Mouse (Mus musculus) erythroblast, embryonic 14.5 days (primary cell): ENCODE measurements around the gene Cnot10. TPM values are rescaled to one million over a fixed set of nuclear protein-coding genes. Genes with fewer than 3 reads are reported as not detected.

ENCODE experiments used
- H3K27me3 ChIP-seq: 2 replicates; pipeline ENCODE4 v1.6.1; 2012; ENCODE audit warnings: inconsistent platforms; ENCODE audit not compliant: control insufficient read depth
- H3K36me3 ChIP-seq: 2 replicates; pipeline ENCODE4 v1.6.1; 2012; ENCODE audit warnings: mild to moderate bottlenecking, inconsistent platforms; ENCODE audit not compliant: control insufficient read depth
- H3K4me1 ChIP-seq: 2 replicates; pipeline ENCODE4 v1.6.1; 2012; ENCODE audit warnings: inconsistent platforms; ENCODE audit not compliant: control insufficient read depth
- H3K4me3 ChIP-seq: replicated peaks from 2 replicates; pipeline ENCODE3; 2012; ENCODE audit warnings: moderate library complexity, mild to moderate bottlenecking, inconsistent platforms
- H3K9me3 ChIP-seq: 2 replicates; pipeline ENCODE4 v1.6.1; 2012; ENCODE audit warnings: low read length, inconsistent platforms, mixed read lengths; ENCODE audit not compliant: control insufficient read depth
- GATA1 ChIP-seq: IDR thresholded peaks from 2 replicates; pipeline ENCODE4 v1.6.1; 2012; ENCODE audit warnings: low read length, inconsistent platforms, mixed read lengths
- TAL1 ChIP-seq: IDR thresholded peaks from 3 replicates; pipeline ENCODE4 v1.6.1; 2012; ENCODE audit warnings: low read length, inconsistent platforms, mixed read lengths
- polyA plus RNA-seq: library from polyadenylated mRNA; stranded (reverse); fragments of >175 nt; gene quantifications from 2 replicates; pipeline ENCODE4 v1.2.3, GENCODE M21; 2012

The Cnot10 gene
- polyA plus RNA-seq, 1 experiment: 1.6 TPM

DNA sequence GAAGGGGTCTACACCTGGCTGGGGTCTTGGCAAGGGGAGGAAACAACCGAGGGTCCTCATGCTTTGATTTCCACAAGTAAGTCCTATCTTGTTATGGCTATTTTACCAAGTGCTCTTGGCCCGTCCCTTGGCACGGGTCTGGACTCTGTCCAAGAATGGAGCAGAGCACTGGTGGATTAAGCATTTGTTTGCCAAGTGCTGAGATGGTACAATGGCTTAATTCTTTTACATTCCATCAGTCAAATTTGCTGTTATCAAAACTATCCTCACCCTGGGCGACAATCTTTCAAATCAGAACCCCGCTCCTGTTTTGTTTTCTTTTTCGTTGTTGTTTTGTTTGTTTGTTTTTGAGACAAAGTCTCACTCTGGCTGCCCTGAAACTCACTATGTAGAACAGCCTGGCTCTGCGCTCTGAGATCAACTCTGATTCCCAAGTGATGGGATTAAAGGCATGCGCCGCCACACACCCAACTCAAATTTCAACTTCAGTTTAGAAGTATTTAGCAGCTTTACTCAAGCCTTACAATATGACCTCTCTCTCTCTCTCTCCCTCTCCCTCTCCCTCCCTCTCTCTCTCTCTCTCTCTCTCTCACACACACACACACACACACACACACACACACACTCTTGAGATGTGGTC lies 95.1 kb downstream of the Cnot10 start:
- H3K27me3 ChIP-seq: no peaks in the 10 kb centered on the region
- H3K4me1 ChIP-seq: no peaks in the 10 kb centered on the region; the same call in 1 of the 2 replicates
- no peaks in the 10 kb centered on the region for H3K36me3 ChIP-seq
- H3K9me3 ChIP-seq: no peaks in the 10 kb centered on the region
- no peak overlapping the region for H3K4me3 ChIP-seq
- TF ChIP-seq GATA1: no peak

DNA sequence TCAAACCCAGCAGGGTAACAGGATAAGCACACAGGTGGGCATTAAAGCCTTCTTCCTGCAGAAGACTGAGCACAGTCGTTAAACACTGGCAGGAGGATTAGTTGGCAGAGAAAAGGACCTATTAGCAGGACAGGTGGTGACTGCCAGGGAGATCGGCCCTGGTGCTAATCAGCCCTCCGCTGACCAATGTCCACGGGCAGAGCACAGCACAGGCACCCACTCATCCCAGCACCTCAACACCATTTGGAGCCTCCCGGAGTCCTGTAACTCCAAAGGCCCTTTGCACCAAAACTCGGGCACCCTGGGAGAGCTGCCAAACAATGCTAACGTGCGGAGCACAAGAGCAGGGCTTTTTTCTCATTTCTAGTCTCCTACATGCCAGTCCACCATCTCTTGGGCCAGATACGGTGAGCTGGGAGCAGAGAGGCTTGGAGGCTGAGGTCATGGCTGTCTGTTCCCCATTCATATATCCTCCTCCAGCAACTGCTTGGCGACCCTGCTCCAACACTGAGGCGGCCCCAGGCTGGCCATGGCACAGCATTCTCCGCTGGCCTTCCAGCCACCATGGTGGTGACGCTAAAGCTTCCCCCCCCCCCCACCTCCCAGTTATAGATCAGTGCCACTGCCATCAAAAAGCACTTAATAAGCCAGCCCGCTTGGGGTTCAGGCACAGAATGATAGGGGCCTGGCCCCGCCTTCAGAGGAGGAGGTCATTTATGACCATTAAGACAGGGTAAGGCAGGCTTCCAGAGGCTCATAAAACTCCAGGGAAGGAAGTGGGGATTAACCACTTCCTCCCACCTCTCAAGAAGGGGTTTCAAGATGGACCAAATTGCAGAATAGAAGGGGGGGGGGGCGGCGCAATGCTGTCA lies 95.9 kb downstream of the Cnot10 start:
- no peaks in the 10 kb centered on the region; the same call in 1 of the 2 replicates for H3K4me1 ChIP-seq

DNA sequence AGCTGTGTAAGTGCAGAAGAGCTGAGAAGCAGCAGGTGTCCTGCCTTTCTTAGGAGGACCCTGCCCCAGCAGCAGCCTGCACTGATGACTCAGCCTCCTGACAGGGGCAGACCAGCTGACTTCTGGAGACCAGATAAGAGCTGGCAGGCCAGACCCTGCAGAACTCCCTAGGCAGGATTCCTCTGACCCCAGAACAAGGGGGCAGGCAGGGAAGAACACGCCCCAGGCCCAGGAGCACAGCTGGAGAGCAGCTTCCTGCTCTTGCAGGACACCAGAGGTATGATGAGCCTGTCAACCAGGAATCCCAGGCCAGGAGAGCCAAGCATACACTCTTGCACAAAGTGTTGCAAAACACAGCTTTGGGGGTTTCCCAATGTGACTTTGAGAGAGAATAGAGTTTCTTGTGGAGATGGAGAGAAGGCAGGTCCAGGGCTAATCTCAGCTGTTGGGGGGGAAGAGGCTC lies 98.7 kb downstream of the Cnot10 start:
- Histone ChIP-seq H3K27me3 (no peaks in the 10 kb centered on the region), H3K4me1 (no peaks in the 10 kb centered on the region; the same call in 1 of the 2 replicates)
- TF ChIP-seq TAL1 (no peak), GATA1 (no peak)

More for the DNA sequence above, 95.9 kb downstream of the Cnot10 start:
- Histone ChIP-seq H3K27me3 (no peaks in the 10 kb centered on the region), H3K4me3 (no peak overlapping the region), H3K9me3 (no peaks in the 10 kb centered on the region), H3K36me3 (no peaks in the 10 kb centered on the region)
- TF ChIP-seq TAL1 (no peak), GATA1 (no peak)

DNA sequence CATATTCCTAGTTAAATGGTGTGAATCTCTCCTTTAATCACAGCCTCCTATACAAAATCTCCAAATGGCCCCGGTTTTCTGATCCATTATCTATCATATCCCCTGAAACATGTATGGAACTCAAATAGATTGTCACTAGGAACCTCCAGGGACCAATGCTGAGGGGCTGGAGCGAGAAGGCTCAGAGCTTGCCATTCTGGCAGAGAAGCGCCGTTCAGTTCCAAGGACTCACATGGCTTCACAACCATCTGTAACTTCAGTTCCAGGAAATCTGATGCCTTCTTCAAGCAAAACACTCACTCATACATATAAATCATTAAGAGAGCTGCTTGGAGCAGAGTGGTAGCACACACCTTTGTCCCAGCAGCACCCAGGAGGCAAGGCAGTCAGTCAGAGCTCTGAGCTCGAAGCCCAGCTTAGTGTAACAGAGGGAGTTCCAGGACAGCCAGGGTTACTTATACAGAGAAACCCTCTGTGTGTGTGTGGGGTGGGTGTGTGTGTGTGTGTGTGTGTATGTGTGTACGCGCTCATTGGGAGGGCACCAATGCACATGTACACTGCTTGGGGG lies 100.9 kb downstream of the Cnot10 start:
- no peaks in the 10 kb centered on the region for H3K27me3 ChIP-seq
- TF ChIP-seq TAL1: no peak
- no peak for TF ChIP-seq GATA1
- H3K4me1 ChIP-seq: no peaks in the 10 kb centered on the region; the same call in 1 of the 2 replicates
- H3K4me3 ChIP-seq: no peak overlapping the region
- H3K36me3 ChIP-seq: no peaks in the 10 kb centered on the region
- no peaks in the 10 kb centered on the region for H3K9me3 ChIP-seq

More for the DNA sequence above, 98.7 kb downstream of the Cnot10 start:
- Histone ChIP-seq H3K36me3 (no peaks in the 10 kb centered on the region), H3K9me3 (no peaks in the 10 kb centered on the region), H3K4me3 (no peak overlapping the region)

DNA sequence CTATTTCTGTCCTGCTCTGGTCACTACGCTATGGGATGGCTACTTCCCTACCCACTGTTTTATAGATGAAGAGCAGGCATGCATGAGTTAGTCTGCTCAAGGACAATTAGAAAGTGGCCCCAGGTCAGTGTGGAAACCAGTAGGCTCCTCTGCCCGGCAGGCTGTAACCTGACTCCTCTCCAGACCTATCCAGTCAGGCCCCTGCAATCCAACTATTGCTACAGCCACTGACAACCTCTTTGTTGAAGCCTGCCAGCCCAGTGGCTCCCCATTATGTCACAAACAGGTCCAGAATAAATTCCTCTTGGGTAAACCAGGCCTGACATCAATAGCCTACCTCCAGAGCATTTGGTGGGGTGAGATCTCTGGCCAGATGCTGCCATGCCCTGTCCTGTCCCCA lies 103.4 kb downstream of the Cnot10 start:
- TF ChIP-seq GATA1: no peak
- no peak for TF ChIP-seq TAL1
- no peak overlapping the region for H3K4me3 ChIP-seq

More for the DNA sequence above, 103.4 kb downstream of the Cnot10 start:
- Histone ChIP-seq H3K9me3 (no peaks in the 10 kb centered on the region), H3K36me3 (no peaks in the 10 kb centered on the region), H3K4me1 (no peaks in the 10 kb centered on the region; the same call in 1 of the 2 replicates), H3K27me3 (no peaks in the 10 kb centered on the region)

Other genes starting within 250 kb of the Cnot10 start
- gene Crtap, start 249.5 kb downstream of the Cnot10 start, polyA plus RNA-seq: 0.11 and 0.14 TPM in 2 replicates
- gene Glb1, start 239.1 kb downstream of the Cnot10 start, polyA plus RNA-seq: 0.10 and 0.13 TPM in 2 replicates
- 0.02 TPM in 1 of 2 replicates, not detected in the other for gene Tmppe, start 239.1 kb downstream of the Cnot10 start, polyA plus RNA-seq
- gene Ccr4, start 135.3 kb downstream of the Cnot10 start, polyA plus RNA-seq: not detected in 2 replicates
- gene C130032M10Rik, start 124.5 kb downstream of the Cnot10 start, polyA plus RNA-seq: not detected in 2 replicates
- gene Trim71, start 75.8 kb downstream of the Cnot10 start, polyA plus RNA-seq: under 0.01 TPM in 1 of 2 replicates, not detected in the other
- 1.2 and 2.2 TPM in 2 replicates for gene Dync1li1, start 48.6 kb upstream of the Cnot10 start, polyA plus RNA-seq
- gene Cmtm6, start 90.9 kb upstream of the Cnot10 start, polyA plus RNA-seq: 0.04 and 0.07 TPM in 2 replicates
- gene Cmtm7, start 141.7 kb upstream of the Cnot10 start, polyA plus RNA-seq: 0.53 and 0.61 TPM in 2 replicates
- 0.15 and 0.19 TPM in 2 replicates for gene Cmtm8, start 204.0 kb upstream of the Cnot10 start, polyA plus RNA-seq